Mouse (Mus musculus): Measurements from ENCODE around the gene Zfp622. TPM values are rescaled to one million over a fixed set of nuclear protein-coding genes. Genes with fewer than 3 reads are reported as not detected.

Gene Zfp622
- polyA plus RNA-seq, 1 experiment from 2014 or later: 44.3 TPM

GRCm38 (mm10) chr15:26041196-26041947 lies 57.2 kb downstream of the Zfp622 start:
- Histone ChIP-seq H3K9me3 (replicated peaks) (0 out of 2 replicates have a peak, but pooled peaks cover 6% of the 10 kb centered on the region), H3K4me3 (no peak overlapping the region), H3K36me3 (no peaks in the 10 kb centered on the region), H3K9ac (no peak overlapping the region), H3K4me1 (no peaks in the 10 kb centered on the region), H3K27me3 (no peaks in the 10 kb centered on the region), H3K27ac (no peak overlapping the region), H3K4me2 (replicated peaks) (no peak overlapping the region)
- no peak for ATAC-seq (ENCODE audit: low FRiP score)
- WGBS: 96% methylated on average over 2 of the region's 2 CpGs

Small RNA genes lying within 50 kb of the gene (microRNA-seq; reads per million reads assigned to microRNA genes)
- gene Mir7212: not detected

Other genes with a start within 250 kb of the Zfp622 start
- gene Retreg1, start 141.2 kb upstream of the Zfp622 start, polyA plus RNA-seq (2016; fragmentation: Nextera tagmentation; extraction: Ambion mirVana): 4.5 and 4.7 TPM in 2 replicates

Measured in hindbrain, embryonic 12.5 days (tissue).